Mouse (Mus musculus) embryonic facial prominence, embryonic 12.5 days (tissue): ENCODE measurements at regions not wholly inside any gene's neighbourhood (a gene's known extent, or its start where the extent isn't known, plus 50 kb on each side); places are given as distances from the start of the nearest gene placed in this dataset.

Experiments
- ATAC-seq: fragments of 200-750 bp; cut with Nextera tagmentation; 2 replicates; pipeline ENCODE4 v1.8.0; 2017; ENCODE audit not compliant: insufficient number of reproducible peaks, insufficient read depth, low FRiP score, low TSS enrichment
- H3K27ac ChIP-seq: fragments of 300-500 bp; sonication (generic); 2 replicates; pipeline ENCODE4 v1.5.1; 2016; ENCODE audit warnings: mild to moderate bottlenecking
- H3K27me3 ChIP-seq: fragments of 300-500 bp; sonication (generic); 2 replicates; pipeline ENCODE4 v1.6.1; 2016; ENCODE audit warnings: mild to moderate bottlenecking, moderate library complexity
- H3K36me3 ChIP-seq: fragments of 300-500 bp; sonication (generic); 2 replicates; pipeline ENCODE4 v1.6.1; 2016; ENCODE audit warnings: mild to moderate bottlenecking
- H3K4me1 ChIP-seq: fragments of 300-500 bp; sonication (generic); 2 replicates; pipeline ENCODE4 v1.6.1; 2016
- H3K4me2 ChIP-seq: fragments of 300-500 bp; sonication (generic); replicated peaks from 2 replicates; pipeline ENCODE4 v1.6.1; 2016; ENCODE audit warnings: mild to moderate bottlenecking, moderate library complexity
- H3K4me3 ChIP-seq: fragments of 300-500 bp; sonication (generic); 2 replicates; pipeline ENCODE4 v1.5.1; 2016; ENCODE audit warnings: mild to moderate bottlenecking
- H3K9ac ChIP-seq: fragments of 300-500 bp; sonication (generic); 2 replicates; pipeline ENCODE4 v1.6.1; 2016; ENCODE audit warnings: mild to moderate bottlenecking, moderate library complexity
- H3K9me3 ChIP-seq: fragments of 300-500 bp; sonication (generic); 2 replicates; pipeline ENCODE4 v1.6.1; 2016; ENCODE audit warnings: mild to moderate bottlenecking, moderate library complexity
- WGBS: fragments of 180-500 bp; shearing (Covaris S2); methylation state at CpG from one replicate; pipeline ENCODE4 v1.1.7; 2016; 5-methylcytosine and 5-hydroxymethylcytosine counted together

- no peak for ATAC-seq
- no peak overlapping the region for H3K4me2 ChIP-seq
These were observed 857.9 kb upstream of the Nr2f1 start for GRCm38 (mm10) chr13:79057424-79057823.

GRCm38 (mm10) chr13:79054481-79054880, 854.9 kb upstream of the Nr2f1 start:
- Histone ChIP-seq H3K4me1 (no peaks in the 10 kb centered on the region), H3K9ac (no peak overlapping the region), H3K27ac (no peak overlapping the region), H3K27me3 (no peaks in the 10 kb centered on the region), H3K4me3 (no peak overlapping the region), H3K4me2 (no peak overlapping the region), H3K9me3 (no peaks in the 10 kb centered on the region), H3K36me3 (no peaks in the 10 kb centered on the region)
- no peak for ATAC-seq

More at GRCm38 (mm10) chr13:79057424-79057823, 857.9 kb upstream of the Nr2f1 start:
- Histone ChIP-seq H3K9me3 (no peaks in the 10 kb centered on the region), H3K9ac (no peak overlapping the region), H3K36me3 (no peaks in the 10 kb centered on the region), H3K27ac (no peak overlapping the region), H3K4me3 (no peak overlapping the region), H3K27me3 (no peaks in the 10 kb centered on the region), H3K4me1 (no peaks in the 10 kb centered on the region)
- WGBS = 81% methylated on average over 1 of the region's 1 CpGs

- Histone ChIP-seq H3K9ac (no peak overlapping the region), H3K4me2 (no peak overlapping the region), H3K4me3 (no peak overlapping the region), H3K4me1 (no peaks in the 10 kb centered on the region), H3K27ac (no peak overlapping the region), H3K27me3 (no peaks in the 10 kb centered on the region), H3K9me3 (no peaks in the 10 kb centered on the region), H3K36me3 (no peaks in the 10 kb centered on the region)
- WGBS = 83% methylated on average over 1 of the region's 1 CpGs
- ATAC-seq = no peak
These were observed 853.9 kb upstream of the Nr2f1 start for GRCm38 (mm10) chr13:79053428-79053827.

GRCm38 (mm10) chr13:79047240-79047639, 847.7 kb upstream of the Nr2f1 start:
- Histone ChIP-seq H3K4me1 (no peaks in the 10 kb centered on the region), H3K9ac (no peak overlapping the region), H3K27ac (no peak overlapping the region), H3K27me3 (no peaks in the 10 kb centered on the region), H3K4me2 (no peak overlapping the region), H3K36me3 (no peaks in the 10 kb centered on the region), H3K4me3 (no peak overlapping the region), H3K9me3 (no peaks in the 10 kb centered on the region)
- ATAC-seq = no peak
- 85% methylated on average over 1 of the region's 1 CpGs for WGBS

GRCm38 (mm10) chr13:79044657-79045056, 845.1 kb upstream of the Nr2f1 start:
- Histone ChIP-seq H3K9ac (no peak overlapping the region), H3K4me2 (no peak overlapping the region), H3K9me3 (no peaks in the 10 kb centered on the region), H3K36me3 (no peaks in the 10 kb centered on the region), H3K27ac (no peak overlapping the region), H3K4me3 (no peak overlapping the region), H3K4me1 (no peaks in the 10 kb centered on the region), H3K27me3 (no peaks in the 10 kb centered on the region)
- WGBS = 60% methylated on average over 5 of the region's 5 CpGs
- ATAC-seq = no peak

- H3K36me3 ChIP-seq = no peaks in the 10 kb centered on the region
- no peaks in the 10 kb centered on the region for H3K27me3 ChIP-seq
- no peak overlapping the region for H3K9ac ChIP-seq
- H3K4me2 ChIP-seq = no peak overlapping the region
- H3K4me3 ChIP-seq = no peak overlapping the region
- ATAC-seq = no peak
- H3K9me3 ChIP-seq = no peaks in the 10 kb centered on the region
- H3K27ac ChIP-seq = no peak overlapping the region
- H3K4me1 ChIP-seq = no peaks in the 10 kb centered on the region
These were observed 838.3 kb upstream of the Nr2f1 start for GRCm38 (mm10) chr13:79037883-79038282.

- no peaks in the 10 kb centered on the region for H3K36me3 ChIP-seq
- no peak overlapping the region for H3K4me2 ChIP-seq
- no peaks in the 10 kb centered on the region for H3K27me3 ChIP-seq
- H3K4me3 ChIP-seq = no peak overlapping the region
- no peaks in the 10 kb centered on the region for H3K4me1 ChIP-seq
- H3K9me3 ChIP-seq = no peaks in the 10 kb centered on the region
- H3K9ac ChIP-seq = no peak overlapping the region
- WGBS = 54% methylated on average over 2 of the region's 2 CpGs
- no peak for ATAC-seq
- H3K27ac ChIP-seq = no peak overlapping the region
These were observed 835.7 kb upstream of the Nr2f1 start for GRCm38 (mm10) chr13:79035276-79035675.

- no peak overlapping the region for H3K4me3 ChIP-seq
- H3K9me3 ChIP-seq = no peaks in the 10 kb centered on the region
- H3K27ac ChIP-seq = no peak overlapping the region
- H3K9ac ChIP-seq = no peak overlapping the region
- H3K4me1 ChIP-seq = peaks cover 4% of the 10 kb centered on the region; the same call in 1 of the 2 replicates
- no peak for ATAC-seq
- H3K4me2 ChIP-seq = no peak overlapping the region
- no peaks in the 10 kb centered on the region for H3K36me3 ChIP-seq
- H3K27me3 ChIP-seq = no peaks in the 10 kb centered on the region
These were observed 830.4 kb upstream of the Nr2f1 start for GRCm38 (mm10) chr13:79029974-79030373.

GRCm38 (mm10) chr13:79027877-79028760, 828.6 kb upstream of the Nr2f1 start:
- no peak overlapping the region for H3K4me2 ChIP-seq
- no peaks in the 10 kb centered on the region for H3K9me3 ChIP-seq
- H3K27me3 ChIP-seq = no peaks in the 10 kb centered on the region
- peaks cover 4% of the 10 kb centered on the region; the same call in 1 of the 2 replicates for H3K4me1 ChIP-seq
- H3K27ac ChIP-seq = no peak overlapping the region
- 43% methylated on average over 4 of the region's 4 CpGs for WGBS
- no peak overlapping the region for H3K4me3 ChIP-seq
- H3K36me3 ChIP-seq = no peaks in the 10 kb centered on the region
- no peak overlapping the region for H3K9ac ChIP-seq
- no peak for ATAC-seq

GRCm38 (mm10) chr13:79025645-79026044, 826.1 kb upstream of the Nr2f1 start:
- H3K27ac ChIP-seq = no peak overlapping the region
- 52% methylated on average over 1 of the region's 1 CpGs for WGBS
- no peaks in the 10 kb centered on the region for H3K27me3 ChIP-seq
- H3K36me3 ChIP-seq = no peaks in the 10 kb centered on the region
- no peak overlapping the region for H3K9ac ChIP-seq
- H3K4me3 ChIP-seq = no peak overlapping the region
- ATAC-seq = no peak
- no peaks in the 10 kb centered on the region for H3K9me3 ChIP-seq
- no peak overlapping the region for H3K4me2 ChIP-seq
- peaks cover 4% of the 10 kb centered on the region; the same call in 1 of the 2 replicates for H3K4me1 ChIP-seq

GRCm38 (mm10) chr13:79018051-79018450, 818.5 kb upstream of the Nr2f1 start:
- ATAC-seq = no peak
- WGBS = 87% methylated on average over 2 of the region's 2 CpGs
- H3K27ac ChIP-seq = no peak overlapping the region
- H3K27me3 ChIP-seq = no peaks in the 10 kb centered on the region
- H3K9me3 ChIP-seq = no peaks in the 10 kb centered on the region
- H3K9ac ChIP-seq = no peak overlapping the region
- H3K36me3 ChIP-seq = no peaks in the 10 kb centered on the region
- H3K4me1 ChIP-seq = no peaks in the 10 kb centered on the region
- H3K4me3 ChIP-seq = no peak overlapping the region
- H3K4me2 ChIP-seq = no peak overlapping the region

GRCm38 (mm10) chr13:79003313-79003712, 803.8 kb upstream of the Nr2f1 start:
- ATAC-seq = no peak
- Histone ChIP-seq H3K36me3 (no peaks in the 10 kb centered on the region), H3K27me3 (no peaks in the 10 kb centered on the region), H3K9me3 (no peaks in the 10 kb centered on the region), H3K9ac (no peak overlapping the region), H3K27ac (no peak overlapping the region), H3K4me2 (no peak overlapping the region), H3K4me1 (no peaks in the 10 kb centered on the region), H3K4me3 (no peak overlapping the region)
- 89% methylated on average over 1 of the region's 1 CpGs for WGBS
